Mouse (Mus musculus): Measurements from ENCODE around the gene Chmp6.

The Chmp6 gene

GRCm38 (mm10) chr11:119939073-119939710, 26.0 kb downstream of the Chmp6 start:
- DNase-seq = peak in 1 of 2 experiments; percentile 36

GRCm38 (mm10) chr11:119939711-119940106, 26.5 kb downstream of the Chmp6 start:
- no peak for DNase-seq

- no peak for DNase-seq
Measured at GRCm38 (mm10) chr11:119940142-119940541, 26.9 kb downstream of the Chmp6 start.

- no peak for DNase-seq
Measured at GRCm38 (mm10) chr11:119941794-119942193, 28.6 kb downstream of the Chmp6 start.

- DNase-seq = no peak
Measured at GRCm38 (mm10) chr11:119942201-119942726, 29.0 kb downstream of the Chmp6 start.

GRCm38 (mm10) chr11:119942727-119943427, 29.6 kb downstream of the Chmp6 start, which contains the start of gene Baiap2:
Gene Baiap2, plus strand, starts transcription at chr11:119942763.
- peak; percentile 99 to 100 for DNase-seq

GRCm38 (mm10) chr11:119943428-119943988, 30.3 kb downstream of the Chmp6 start:
- peak in 1 of 2 experiments; percentile 74 for DNase-seq

GRCm38 (mm10) chr11:119945343-119945742, 32.1 kb downstream of the Chmp6 start:
- DNase-seq = peak in 1 of 2 experiments; percentile 44

GRCm38 (mm10) chr11:119947426-119947825, 34.2 kb downstream of the Chmp6 start:
- DNase-seq = no peak

GRCm38 (mm10) chr11:119947897-119948296, 34.7 kb downstream of the Chmp6 start:
- no peak for DNase-seq

- no peak for DNase-seq
Measured at GRCm38 (mm10) chr11:119948305-119948704, 35.1 kb downstream of the Chmp6 start.

- DNase-seq = peak; percentile 51 to 56
Measured at GRCm38 (mm10) chr11:119948803-119949202, 35.6 kb downstream of the Chmp6 start.

GRCm38 (mm10) chr11:119950535-119950934, 37.3 kb downstream of the Chmp6 start:
- DNase-seq = peak in 1 of 2 experiments; percentile 59

- no peak for DNase-seq
Measured at GRCm38 (mm10) chr11:119951326-119951725, 38.1 kb downstream of the Chmp6 start.

- DNase-seq = peak; percentile 26 to 43
Measured at GRCm38 (mm10) chr11:119952429-119953224, 39.4 kb downstream of the Chmp6 start.

GRCm38 (mm10) chr11:119954233-119954632, 41.0 kb downstream of the Chmp6 start:
- DNase-seq = no peak

- peak in 1 of 2 experiments; percentile 53 for DNase-seq
Measured at GRCm38 (mm10) chr11:119954749-119955337, 41.6 kb downstream of the Chmp6 start.

- no peak for DNase-seq
Measured at GRCm38 (mm10) chr11:119955432-119955831, 42.2 kb downstream of the Chmp6 start.

- no peak for DNase-seq
Measured at GRCm38 (mm10) chr11:119956590-119956989, 43.3 kb downstream of the Chmp6 start.

GRCm38 (mm10) chr11:119958856-119959255, 45.6 kb downstream of the Chmp6 start:
- DNase-seq = no peak

GRCm38 (mm10) chr11:119959714-119960113, 46.5 kb downstream of the Chmp6 start:
- no peak for DNase-seq

- DNase-seq = no peak
Measured at GRCm38 (mm10) chr11:119960671-119961070, 47.4 kb downstream of the Chmp6 start.
